Mouse (Mus musculus) Patski (cell line): ENCODE measurements around the gene Rcsd1. TPM values are rescaled to one million over a fixed set of nuclear protein-coding genes. Genes with fewer than 3 reads are reported as not detected.

Experiments used
- ATAC-seq: fragments of 100-300 bp; one replicate; pipeline ENCODE4 v1.8.0; 2021
- CTCF ChIA-PET: fragments of 350-600 bp; sonication (Branson Sonifier 250); formaldehyde crosslinking; loops from one replicate; lab custom pipeline; 2022; ENCODE audit warnings: inconsistent platforms; lab: Charles Lee
- POLR2A ChIA-PET: fragments of 350-600 bp; sonication (Branson Sonifier 250); formaldehyde crosslinking; loops from one replicate; lab custom pipeline; 2022; ENCODE audit warnings: antibody characterized with exemption, inconsistent platforms; lab: Charles Lee
- DNase-seq: peaks from one replicate; pipeline ENCODE4 v3.0.0-alpha.2; 2011; ENCODE audit warnings: low read depth, low spot score
- H3K27me3 ChIP-seq: fragments of 371-371 bp; one replicate; pipeline ENCODE4 v1.5.1; 2021
- CTCF ChIP-seq: fragments of 100-300 bp; IDR thresholded peaks from one replicate; pipeline ENCODE4 v1.5.1; 2021
- in situ Hi-C: fragments of 300-500 bp; cut with MboI; formaldehyde crosslinking; loops from 3 replicates; pipeline ENCODE4 v1.11.1; 2018; ENCODE audit warnings: low pct_unique_long_range_greater_than_20kb, mixed read lengths
- polyA plus RNA-seq: library from polyadenylated mRNA; unstranded; gene quantifications from one replicate; pipeline ENCODE4 v1.2.3, GENCODE M21; 2021

Rcsd1 gene
- polyA plus RNA-seq, 1 experiment from 2014 or later, result 0.24 TPM

- ATAC-seq, result no peak
- no peaks in the 10 kb centered on the region for H3K27me3 ChIP-seq
- TF ChIP-seq CTCF, result no peak
- CTCF ChIA-PET, result no interaction called here
- POLR2A ChIA-PET, result interaction anchor here (1.4 kb wide), 1 partner anchor 11 kb away, joined by 3 read pairs; no protein-coding TSS in a partner anchor
- in situ Hi-C loops, result no loop called here
- no peak for DNase-seq
Observed at GRCm38 (mm10) chr1:165612714-165613113, 96.8 kb downstream of the Rcsd1 start.

- ChIA-PET CTCF (interaction anchor here (1.4 to 2.1 kb wide), 2 partner anchors 26 to 31 kb away, joined by 5 to 6 read pairs; no protein-coding TSS in a partner anchor), POLR2A (no interaction called here)
- ATAC-seq (no peak), DNase-seq (no peak)
- in situ Hi-C loops, result no loop called here
- no peaks in the 10 kb centered on the region for H3K27me3 ChIP-seq
- TF ChIP-seq CTCF, result no peak
Observed at GRCm38 (mm10) chr1:165610321-165610999, 99.1 kb downstream of the Rcsd1 start.

GRCm38 (mm10) chr1:165609495-165610320 is 99.8 kb downstream of the Rcsd1 start:
- ChIA-PET CTCF (interaction anchor here (1.4 to 2.1 kb wide), 2 partner anchors 25 to 31 kb away, joined by 5 to 6 read pairs; no protein-coding TSS in a partner anchor), POLR2A (no interaction called here)
- DNase-seq (no peak), ATAC-seq (no peak)
- H3K27me3 ChIP-seq, result no peaks in the 10 kb centered on the region
- no peak for TF ChIP-seq CTCF
- in situ Hi-C loops, result no loop called here

GRCm38 (mm10) chr1:165608904-165609303 is 100.7 kb downstream of the Rcsd1 start:
- CTCF ChIA-PET, result no interaction called here
- ATAC-seq (no peak), DNase-seq (no peak)
- no peak for TF ChIP-seq CTCF
- H3K27me3 ChIP-seq, result no peaks in the 10 kb centered on the region
- POLR2A ChIA-PET, result no interaction called here
- in situ Hi-C loops, result no loop called here

- in situ Hi-C loops, result no loop called here
- no peak for ATAC-seq
- no peak for DNase-seq
- ChIA-PET POLR2A (no interaction called here), CTCF (no interaction called here)
- no peaks in the 10 kb centered on the region for H3K27me3 ChIP-seq
- no peak for TF ChIP-seq CTCF
Observed at GRCm38 (mm10) chr1:165605774-165606173, 103.8 kb downstream of the Rcsd1 start.

GRCm38 (mm10) chr1:165605108-165605507 is 104.4 kb downstream of the Rcsd1 start:
- no peak for ATAC-seq
- H3K27me3 ChIP-seq, result no peaks in the 10 kb centered on the region
- no peak for DNase-seq
- POLR2A ChIA-PET, result no interaction called here
- CTCF ChIA-PET, result no interaction called here
- TF ChIP-seq CTCF, result no peak
- in situ Hi-C loops, result no loop called here

- in situ Hi-C loops, result no loop called here
- DNase-seq (no peak), ATAC-seq (no peak)
- POLR2A ChIA-PET, result no interaction called here
- no peaks in the 10 kb centered on the region for H3K27me3 ChIP-seq
- TF ChIP-seq CTCF, result no peak
- CTCF ChIA-PET, result no interaction called here
Observed at GRCm38 (mm10) chr1:165604203-165604602, 105.4 kb downstream of the Rcsd1 start.

GRCm38 (mm10) chr1:165603218-165603617 is 106.3 kb downstream of the Rcsd1 start:
- no peaks in the 10 kb centered on the region for H3K27me3 ChIP-seq
- TF ChIP-seq CTCF, result no peak
- DNase-seq (no peak), ATAC-seq (no peak)
- in situ Hi-C loops, result no loop called here
- CTCF ChIA-PET, result no interaction called here
- POLR2A ChIA-PET, result no interaction called here

GRCm38 (mm10) chr1:165601775-165602280 is 107.7 kb downstream of the Rcsd1 start:
- ChIA-PET POLR2A (interaction anchor here (1.0 kb wide), 1 partner anchor 11 kb away, joined by 3 read pairs; no protein-coding TSS in a partner anchor), CTCF (no interaction called here)
- TF ChIP-seq CTCF, result no peak
- no peak for DNase-seq
- no peak for ATAC-seq
- in situ Hi-C loops, result no loop called here
- no peaks in the 10 kb centered on the region for H3K27me3 ChIP-seq

Other genes starting within 250 kb of the Rcsd1 start
- gene Dcaf6, start 249.3 kb downstream of the Rcsd1 start, polyA plus RNA-seq, result 55.8 TPM
- 187 TPM for gene Mpc2, start 249.1 kb downstream of the Rcsd1 start, polyA plus RNA-seq
- 0.15 TPM for gene Adcy10, start 224.6 kb downstream of the Rcsd1 start, polyA plus RNA-seq
- gene Mpzl1, start 75.2 kb downstream of the Rcsd1 start, polyA plus RNA-seq, result 35.3 TPM
- gene Creg1, start 54.0 kb upstream of the Rcsd1 start, polyA plus RNA-seq, result 26.5 TPM
- 1.6 TPM for gene Cd247, start 78.9 kb upstream of the Rcsd1 start, polyA plus RNA-seq